Mouse (Mus musculus) spleen, adult 18-20 months (tissue): ENCODE data around the gene H6pd.
"Not testable (repeated sequence)": the region's sequence is repeated elsewhere in the genome, so short reads cannot be mapped to it uniquely, and the experiment has no call there.

Experiments
- DNase-seq, 2 experiments: peaks; one replicate each; pipeline ENCODE4 v3.0.0; 2022; ENCODE audit warnings: mixed read lengths in 2 of 2

Gene H6pd

GRCm38 (mm10) chr4:150008853-150009586, at the start of gene H6pd:
TSS of gene H6pd (minus strand) at chr4:150009023.
- DNase-seq = peak; percentile 89 to 96

GRCm38 (mm10) chr4:150057722-150058121, 48.9 kb upstream of the H6pd start:
- DNase-seq = no peak

- no peak for DNase-seq
Measured at GRCm38 (mm10) chr4:150056171-150056570, 47.3 kb upstream of the H6pd start.

- no peak for DNase-seq
Measured at GRCm38 (mm10) chr4:150052380-150052779, 43.6 kb upstream of the H6pd start.

DNA sequence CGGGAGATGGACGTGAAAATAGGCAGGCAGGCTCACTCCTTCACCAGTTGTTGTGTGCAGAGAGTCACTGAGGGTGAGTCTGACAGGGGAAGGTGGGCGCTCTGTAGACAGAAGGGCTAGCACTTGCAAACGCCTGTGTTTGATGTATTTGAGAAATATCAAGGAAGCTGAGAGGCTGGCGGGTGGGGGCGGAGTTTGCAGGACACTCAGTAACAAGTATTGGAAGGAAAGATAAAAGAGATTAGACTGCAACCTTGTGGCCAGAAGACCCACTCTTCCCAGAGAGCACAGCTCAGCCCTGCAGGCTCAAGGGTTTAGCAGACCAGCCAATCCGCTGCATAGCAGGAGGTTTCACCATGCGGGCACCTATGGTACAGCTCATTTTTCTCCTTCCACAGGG, 42.7 kb upstream of the H6pd start:
- DNase-seq = no peak

- DNase-seq = no peak
Measured at GRCm38 (mm10) chr4:150049564-150050226, 40.9 kb upstream of the H6pd start.

DNA sequence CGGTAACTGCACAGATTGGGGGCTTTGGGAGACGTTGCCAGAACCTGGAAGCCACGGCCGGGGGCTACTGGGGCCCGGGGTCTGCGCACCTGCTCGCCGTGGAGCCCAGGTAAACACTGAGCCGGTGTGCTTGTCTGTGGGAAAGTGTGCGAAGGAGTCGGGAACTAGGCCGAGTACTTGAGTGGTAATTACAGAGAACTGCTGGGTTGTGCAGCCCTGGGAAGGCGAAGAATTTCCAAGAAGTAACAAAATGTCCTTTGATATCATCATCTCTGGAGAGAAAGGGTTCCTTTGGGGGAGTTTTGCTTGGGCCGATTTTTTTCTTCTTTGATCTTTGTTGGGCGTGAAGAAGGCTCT, 40.3 kb upstream of the H6pd start:
- no peak for DNase-seq

GRCm38 (mm10) chr4:150048478-150049156, 39.8 kb upstream of the H6pd start:
- DNase-seq = no peak

- peak in 1 of 2 experiments; percentile 17 for DNase-seq
Measured at GRCm38 (mm10) chr4:150048038-150048437, 39.2 kb upstream of the H6pd start.

DNA sequence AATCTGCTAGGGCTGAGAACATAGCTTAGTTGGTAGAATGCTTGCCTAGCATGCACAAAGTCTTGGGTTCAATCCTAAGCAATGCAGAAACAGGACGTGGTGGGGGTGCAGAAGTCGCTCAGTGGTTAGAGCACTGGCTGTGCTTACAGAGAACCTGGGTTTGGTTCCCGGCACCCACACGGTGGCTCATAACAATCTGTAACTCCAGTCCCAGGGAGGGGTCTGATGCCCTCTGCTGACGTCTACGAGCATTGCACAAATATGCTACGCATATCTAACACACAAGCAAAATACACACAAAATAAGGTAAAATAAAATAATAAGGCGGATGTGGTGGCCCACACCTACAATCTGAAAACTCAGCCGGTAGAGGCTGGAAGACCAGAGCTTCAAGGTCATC, 34.8 kb upstream of the H6pd start:
- no peak for DNase-seq

DNA sequence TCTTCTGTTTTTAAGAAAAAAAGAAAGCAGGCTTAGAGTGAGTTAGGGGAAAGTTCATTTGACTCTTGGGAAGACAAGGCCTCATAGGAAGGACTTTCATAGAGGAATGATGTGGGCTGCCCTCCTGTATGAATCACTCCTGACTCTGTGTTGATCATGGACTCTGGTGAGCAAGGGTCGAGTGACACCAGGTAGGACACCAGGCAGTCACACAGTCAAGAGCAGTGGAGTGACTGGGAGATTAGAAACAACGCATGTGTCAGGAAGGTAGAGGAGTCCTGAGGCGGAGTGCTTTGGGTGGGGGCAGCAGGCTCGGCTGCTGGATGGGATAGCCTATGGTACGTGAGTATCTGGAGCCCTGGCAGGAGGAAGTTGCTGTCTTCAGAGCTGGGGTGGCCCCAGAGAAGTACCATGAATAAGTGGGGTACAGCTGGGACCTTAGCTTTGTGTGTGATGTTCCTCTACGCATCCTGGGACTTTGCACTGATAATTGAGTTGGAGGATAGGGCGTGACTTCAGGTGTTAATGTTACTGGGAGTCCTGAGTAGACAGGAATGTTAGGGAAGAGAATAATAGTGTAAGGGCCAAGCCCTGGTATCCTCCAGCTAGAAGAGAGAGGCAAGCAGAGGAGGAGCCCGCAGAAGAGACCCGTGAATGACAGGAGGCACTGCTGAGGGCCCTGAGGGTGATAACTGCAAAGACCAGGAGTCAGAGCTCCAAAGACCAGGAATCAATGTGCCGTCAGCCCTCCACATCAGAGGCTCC, 32.7 kb upstream of the H6pd start:
- no peak for DNase-seq

DNA sequence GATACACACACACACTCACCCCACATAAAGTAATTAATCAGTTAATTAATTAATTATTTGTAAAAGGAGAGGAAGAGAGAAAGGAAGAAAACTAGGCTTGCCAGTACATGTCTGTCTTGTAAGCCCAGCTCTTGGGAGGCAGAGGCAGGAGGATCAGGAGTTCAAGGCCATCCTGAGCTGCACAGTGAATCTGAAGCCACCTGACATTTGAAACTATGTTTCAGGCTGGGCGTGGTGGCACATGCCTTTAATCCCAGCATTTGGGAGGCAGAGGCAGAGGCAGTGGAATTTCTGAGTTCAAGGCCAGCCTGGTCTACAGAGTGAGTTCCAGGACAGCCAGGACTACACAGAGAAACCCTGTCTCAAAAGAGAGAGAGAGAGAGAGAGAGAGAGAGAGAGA, 32.0 kb upstream of the H6pd start:
- not testable (repeated sequence) for DNase-seq

DNA sequence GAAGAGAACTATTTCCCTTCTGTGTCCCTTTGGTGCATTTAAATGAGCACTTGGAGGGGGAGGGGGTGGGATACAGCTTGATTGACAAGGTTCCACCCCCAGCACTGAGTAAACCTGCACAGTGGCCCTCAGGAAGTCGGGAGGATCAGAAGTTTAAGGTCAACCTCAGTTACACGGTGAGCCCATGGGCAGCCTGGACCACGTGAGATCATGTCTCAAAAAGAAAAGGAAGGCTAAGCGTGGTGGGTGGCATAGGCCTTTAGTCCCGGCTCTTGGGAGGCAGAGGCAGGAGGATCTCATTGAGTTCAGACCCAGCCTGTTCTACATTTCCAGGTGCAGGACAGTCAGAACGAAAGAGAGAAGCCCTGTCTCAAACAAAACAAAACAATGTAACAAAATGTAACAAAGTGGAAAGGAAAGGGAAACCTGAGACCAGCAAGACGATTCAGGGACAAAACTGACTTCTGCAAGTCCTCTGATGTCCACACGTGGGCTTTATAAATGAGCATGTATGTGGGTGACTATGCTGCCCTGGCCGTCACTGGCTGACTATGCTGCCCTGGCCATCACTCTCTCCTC, 31.3 kb upstream of the H6pd start:
- no peak for DNase-seq

- DNase-seq = no peak
Measured at GRCm38 (mm10) chr4:150038533-150038932, 29.7 kb upstream of the H6pd start.

GRCm38 (mm10) chr4:150036094-150036493, 27.3 kb upstream of the H6pd start:
- DNase-seq = no peak

GRCm38 (mm10) chr4:150035280-150035679, 26.5 kb upstream of the H6pd start:
- peak; percentile 60 to 86 for DNase-seq

- DNase-seq = no peak
Measured at GRCm38 (mm10) chr4:150033261-150033671, 24.4 kb upstream of the H6pd start.

GRCm38 (mm10) chr4:150031234-150031890, 22.5 kb upstream of the H6pd start:
- DNase-seq = no peak

GRCm38 (mm10) chr4:150030449-150031233, 21.8 kb upstream of the H6pd start:
- DNase-seq = peak in 1 of 2 experiments; percentile 40

DNA sequence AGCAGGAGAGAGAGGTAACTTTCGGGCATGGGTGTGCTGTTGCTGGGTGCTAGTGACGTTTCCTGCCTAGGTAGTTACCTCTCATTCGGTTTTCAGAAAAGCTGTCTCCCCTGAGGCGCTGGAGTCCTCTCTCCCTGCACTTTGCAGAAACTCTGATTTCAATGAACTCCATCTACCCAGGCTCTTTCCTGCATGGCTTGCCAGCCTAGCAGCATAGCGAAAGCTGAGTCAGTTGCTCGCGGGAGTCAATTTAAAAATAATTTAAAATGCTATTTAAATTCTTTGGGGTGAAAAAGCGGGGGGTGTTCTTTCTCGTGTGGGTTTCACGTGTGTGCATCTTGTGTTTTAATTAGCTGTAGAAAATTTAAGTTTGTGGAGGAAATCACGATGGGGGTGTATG, 21.1 kb upstream of the H6pd start:
- no peak for DNase-seq

- DNase-seq = no peak
Measured at GRCm38 (mm10) chr4:150023518-150023917, 14.7 kb upstream of the H6pd start.
